Mouse (Mus musculus) cortical plate, adult 2 months (tissue): ENCODE measurements at regions not wholly inside any gene's neighbourhood (a gene's known extent, or its start where the extent isn't known, plus 50 kb on each side); places are given as distances from the start of the nearest gene placed in this dataset.

ENCODE experiments used
- CTCF ChIP-seq: fragments of 200-500 bp; IDR thresholded peaks from 2 replicates; pipeline ENCODE4 v1.5.1; 2011; ENCODE audit warnings: mild to moderate bottlenecking, control low read depth, low read length; ENCODE audit not compliant: insufficient read depth; ENCODE audit errors: extremely low read depth
- POLR2A ChIP-seq: fragments of 200-500 bp; IDR thresholded peaks from 2 replicates; pipeline ENCODE4 v1.6.1; 2011; ENCODE audit warnings: mild to moderate bottlenecking, low read length, control low read depth; ENCODE audit not compliant: insufficient read depth; ENCODE audit errors: extremely low read depth

DNA sequence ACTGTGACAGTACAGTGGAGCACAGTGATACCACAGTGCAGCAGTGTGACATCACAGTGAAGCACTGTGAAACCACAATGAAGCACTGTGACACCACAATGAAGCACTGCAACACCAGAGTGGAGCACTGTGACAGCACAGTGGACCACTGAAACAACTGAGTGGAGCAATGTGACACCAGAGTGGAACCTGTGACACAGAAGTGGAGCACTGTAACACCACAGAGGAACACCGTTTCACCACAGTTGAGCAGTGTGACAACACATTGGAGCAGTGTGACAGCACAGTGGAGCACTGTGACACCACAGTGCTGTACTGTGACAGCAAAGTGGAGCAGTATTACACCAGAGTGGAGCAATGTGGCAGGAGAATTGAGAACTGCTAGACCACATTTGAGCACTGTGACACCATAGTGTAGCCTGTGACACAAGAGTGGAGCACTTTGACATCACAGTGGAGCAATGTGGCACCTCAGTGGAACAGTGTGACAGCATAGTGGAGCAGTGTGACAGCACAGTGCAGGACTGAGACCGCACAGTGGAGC lies 107.5 kb upstream of the Vmn1r2 start:
- TF ChIP-seq CTCF (no peak), POLR2A (no peak)
